Mouse (Mus musculus) midbrain, embryonic 11.5 days (tissue): ENCODE measurements around the gene Il1r1. TPM values are rescaled to one million over a fixed set of nuclear protein-coding genes. Genes with fewer than 3 reads are reported as not detected.

ENCODE experiments used
- ATAC-seq: fragments of 200-750 bp; cut with Nextera tagmentation; 2 replicates; pipeline ENCODE4 v1.8.0; 2017; ENCODE audit warnings: moderate TSS enrichment, moderate library complexity; ENCODE audit not compliant: low FRiP score
- DNase-seq: peaks from one replicate; pipeline ENCODE4 v3.0.0; 2015; ENCODE audit warnings: low spot score; ENCODE audit errors: missing footprints
- H3K27ac ChIP-seq: fragments of 300-500 bp; sonication (generic); 2 replicates; pipeline ENCODE4 v1.5.1; 2014; ENCODE audit warnings: low read depth, low read length
- H3K27me3 ChIP-seq: fragments of 300-500 bp; sonication (generic); 2 replicates; pipeline ENCODE4 v1.6.1; 2014; ENCODE audit warnings: mild to moderate bottlenecking, low read length, moderate library complexity, mixed read lengths; ENCODE audit not compliant: control insufficient read depth, insufficient read depth
- H3K36me3 ChIP-seq: fragments of 300-500 bp; sonication (generic); 2 replicates; pipeline ENCODE4 v1.6.1; 2014; ENCODE audit warnings: mild to moderate bottlenecking, low read length, moderate library complexity, mixed read lengths; ENCODE audit not compliant: control insufficient read depth, insufficient read depth
- H3K4me1 ChIP-seq: fragments of 300-500 bp; sonication (generic); 2 replicates; pipeline ENCODE4 v1.6.1; 2014; ENCODE audit warnings: low read length; ENCODE audit not compliant: control insufficient read depth, insufficient read depth
- H3K4me2 ChIP-seq: fragments of 300-500 bp; sonication (generic); 2 replicates; pipeline ENCODE4 v1.6.1; 2014; ENCODE audit warnings: mild to moderate bottlenecking, moderate library complexity
- H3K4me3 ChIP-seq: fragments of 300-500 bp; sonication (generic); 2 replicates; pipeline ENCODE4 v1.5.1; 2014; ENCODE audit warnings: low read depth, low read length
- H3K9ac ChIP-seq: fragments of 300-500 bp; sonication (generic); 2 replicates; pipeline ENCODE4 v1.6.1; 2014; ENCODE audit warnings: low read length
- H3K9me3 ChIP-seq: fragments of 300-500 bp; sonication (generic); 2 replicates; pipeline ENCODE4 v1.6.1; 2016; ENCODE audit warnings: low read length; ENCODE audit not compliant: control insufficient read depth
- WGBS: fragments of 180-500 bp; shearing (Covaris S2); extraction: QIAGEN DNeasy Blood & Tissue Kit; methylation state at CpG from one replicate; pipeline ENCODE4 v1.1.7; 2014; 5-methylcytosine and 5-hydroxymethylcytosine counted together
- polyA plus RNA-seq: library from polyadenylated mRNA; unstranded; fragments of >200 nt; fragmentation: Nextera tagmentation; extraction: Ambion mirVana; gene quantifications from 2 replicates; pipeline ENCODE4 v1.2.1, GENCODE M21; 2014

The Il1r1 gene
- polyA plus RNA-seq, 1 experiment from 2014 or later, result 0.96 TPM

- DNase-seq, result no peak
- no peak overlapping the region for H3K27ac ChIP-seq
- no peak overlapping the region for H3K4me3 ChIP-seq
- ATAC-seq, result no peak
- peaks cover 5% of the 10 kb centered on the region for H3K4me1 ChIP-seq
- H3K27me3 ChIP-seq, result peaks cover 13% of the 10 kb centered on the region
- no peak overlapping the region for H3K4me2 ChIP-seq
- 84% methylated on average over 3 of the region's 3 CpGs for WGBS
- H3K9ac ChIP-seq, result no peak overlapping the region
- H3K36me3 ChIP-seq, result no peaks in the 10 kb centered on the region
- no peaks in the 10 kb centered on the region for H3K9me3 ChIP-seq
Observed at GRCm38 (mm10) chr1:40327604-40328003, 102.7 kb downstream of the Il1r1 start.

DNA sequence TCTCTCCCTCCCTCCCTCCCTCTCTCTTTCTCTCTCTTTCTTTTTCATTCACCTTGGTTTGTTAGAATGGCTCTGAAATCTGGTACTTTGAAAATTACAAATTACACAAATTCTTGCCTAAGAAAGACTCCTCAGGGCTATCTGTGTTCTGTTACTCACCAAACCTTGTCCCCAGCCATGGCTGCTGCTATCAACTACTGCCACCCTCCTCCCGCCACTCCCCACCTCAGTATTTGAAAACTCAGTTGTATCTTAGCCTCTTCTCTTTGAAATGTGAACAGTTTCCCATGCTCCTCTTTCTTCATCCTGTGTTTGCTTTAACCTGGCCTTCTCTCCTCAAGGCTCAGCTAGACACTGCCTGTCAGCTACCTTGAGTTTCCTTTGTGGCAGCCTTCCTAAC lies 104.6 kb downstream of the Il1r1 start:
- Histone ChIP-seq H3K36me3 (no peaks in the 10 kb centered on the region), H3K4me3 (no peak overlapping the region), H3K9me3 (no peaks in the 10 kb centered on the region), H3K4me2 (no peak overlapping the region), H3K9ac (no peak overlapping the region), H3K27ac (no peak overlapping the region), H3K27me3 (peaks cover 13% of the 10 kb centered on the region), H3K4me1 (peaks cover 5% of the 10 kb centered on the region)
- DNase-seq, result no peak
- WGBS, result 79% methylated on average over 1 of the region's 1 CpGs
- ATAC-seq, result no peak

GRCm38 (mm10) chr1:40330181-40330580 lies 105.3 kb downstream of the Il1r1 start:
- WGBS, result 85% methylated on average over 8 of the region's 8 CpGs
- Histone ChIP-seq H3K4me2 (no peak overlapping the region), H3K36me3 (no peaks in the 10 kb centered on the region), H3K27me3 (peaks cover 13% of the 10 kb centered on the region), H3K4me1 (peaks cover 5% of the 10 kb centered on the region), H3K27ac (no peak overlapping the region), H3K4me3 (no peak overlapping the region), H3K9ac (no peak overlapping the region), H3K9me3 (no peaks in the 10 kb centered on the region)
- no peak for ATAC-seq
- DNase-seq, result peak; percentile 76

- H3K4me1 ChIP-seq, result no peaks in the 10 kb centered on the region
- DNase-seq (no peak), ATAC-seq (no peak)
- 90% methylated on average over 1 of the region's 1 CpGs for WGBS
- H3K9ac ChIP-seq, result no peak overlapping the region
- H3K27ac ChIP-seq, result no peak overlapping the region
- no peaks in the 10 kb centered on the region for H3K27me3 ChIP-seq
- H3K4me3 ChIP-seq, result no peak overlapping the region
- H3K4me2 ChIP-seq, result no peak overlapping the region
- H3K36me3 ChIP-seq, result no peaks in the 10 kb centered on the region
- H3K9me3 ChIP-seq, result no peaks in the 10 kb centered on the region
Observed at GRCm38 (mm10) chr1:40339346-40339745, 114.5 kb downstream of the Il1r1 start.

DNA sequence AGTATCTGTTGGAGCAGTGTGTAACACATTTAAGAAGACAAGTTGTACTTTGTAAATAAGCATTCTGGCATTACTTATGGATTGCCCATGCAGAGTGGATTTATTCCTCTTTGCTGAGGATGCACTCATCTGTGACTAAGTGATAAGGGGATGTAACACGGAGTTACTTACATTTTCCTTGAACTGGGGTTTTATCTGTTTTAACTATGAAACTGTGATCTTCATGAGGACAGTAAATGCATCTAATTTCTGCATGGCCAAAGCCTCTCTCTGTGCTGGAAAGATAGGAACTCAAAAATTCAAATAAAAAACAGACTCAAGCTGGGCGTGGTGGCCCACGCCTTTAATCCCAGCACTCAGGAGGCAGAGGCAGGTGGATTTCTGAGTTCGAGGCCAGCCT lies 115.2 kb downstream of the Il1r1 start:
- no peak overlapping the region for H3K4me2 ChIP-seq
- H3K4me3 ChIP-seq, result no peak overlapping the region
- no peaks in the 10 kb centered on the region for H3K9me3 ChIP-seq
- DNase-seq, result no peak
- no peak for ATAC-seq
- no peaks in the 10 kb centered on the region for H3K36me3 ChIP-seq
- 85% methylated on average over 4 of the region's 4 CpGs for WGBS
- no peak overlapping the region for H3K9ac ChIP-seq
- H3K27ac ChIP-seq, result no peak overlapping the region
- H3K27me3 ChIP-seq, result no peaks in the 10 kb centered on the region
- H3K4me1 ChIP-seq, result no peaks in the 10 kb centered on the region

- H3K27ac ChIP-seq, result no peak overlapping the region
- H3K27me3 ChIP-seq, result no peaks in the 10 kb centered on the region
- no peak for DNase-seq
- no peak overlapping the region for H3K9ac ChIP-seq
- 84% methylated on average over 4 of the region's 4 CpGs for WGBS
- H3K4me1 ChIP-seq, result no peaks in the 10 kb centered on the region
- no peak overlapping the region for H3K4me2 ChIP-seq
- ATAC-seq, result no peak
- no peaks in the 10 kb centered on the region for H3K36me3 ChIP-seq
- no peaks in the 10 kb centered on the region for H3K9me3 ChIP-seq
- no peak overlapping the region for H3K4me3 ChIP-seq
Observed at GRCm38 (mm10) chr1:40352158-40352903, 127.5 kb downstream of the Il1r1 start.

- no peak for DNase-seq
- WGBS, result 67% methylated on average over 2 of the region's 2 CpGs
- Histone ChIP-seq H3K9ac (no peak overlapping the region), H3K9me3 (no peaks in the 10 kb centered on the region), H3K36me3 (no peaks in the 10 kb centered on the region), H3K27me3 (no peaks in the 10 kb centered on the region), H3K4me2 (no peak overlapping the region), H3K27ac (no peak overlapping the region), H3K4me3 (no peak overlapping the region), H3K4me1 (no peaks in the 10 kb centered on the region)
- ATAC-seq, result no peak
Observed at GRCm38 (mm10) chr1:40352904-40353286, 128.0 kb downstream of the Il1r1 start.

- Histone ChIP-seq H3K27ac (no peak overlapping the region), H3K9me3 (no peaks in the 10 kb centered on the region), H3K4me3 (no peak overlapping the region), H3K4me1 (no peaks in the 10 kb centered on the region), H3K4me2 (no peak overlapping the region), H3K9ac (no peak overlapping the region), H3K36me3 (no peaks in the 10 kb centered on the region), H3K27me3 (no peaks in the 10 kb centered on the region)
- ATAC-seq, result no peak
- DNase-seq, result no peak
- WGBS, result 86% methylated on average over 3 of the region's 3 CpGs
Observed at GRCm38 (mm10) chr1:40354665-40355064, 129.8 kb downstream of the Il1r1 start.

- no peak for DNase-seq
- WGBS, result 93% methylated on average over 4 of the region's 4 CpGs
- no peak for ATAC-seq
- Histone ChIP-seq H3K4me2 (no peak overlapping the region), H3K27ac (no peak overlapping the region), H3K36me3 (no peaks in the 10 kb centered on the region), H3K9me3 (no peaks in the 10 kb centered on the region), H3K4me1 (no peaks in the 10 kb centered on the region), H3K9ac (no peak overlapping the region), H3K4me3 (no peak overlapping the region), H3K27me3 (no peaks in the 10 kb centered on the region)
Observed at GRCm38 (mm10) chr1:40355431-40355843, 130.6 kb downstream of the Il1r1 start.
